Mouse (Mus musculus) urinary bladder, postnatal 36 days (tissue): ENCODE results near the gene Cuedc1.

Experiments
- DNase-seq, 2 experiments: peaks; one replicate each; pipeline ENCODE4 v3.0.0; 2022; ENCODE audit warnings: low spot score in 2 of 2, mixed read lengths in 1 of 2

The Cuedc1 gene

GRCm38 (mm10) chr11:88086737-88087627 lies 10.9 kb upstream of the Cuedc1 start:
- DNase-seq = peak; percentile 82 to 91

GRCm38 (mm10) chr11:88089150-88089549 lies 8.7 kb upstream of the Cuedc1 start:
- no peak for DNase-seq

GRCm38 (mm10) chr11:88090293-88090692 lies 7.6 kb upstream of the Cuedc1 start:
- no peak for DNase-seq

GRCm38 (mm10) chr11:88091949-88092348 lies 5.9 kb upstream of the Cuedc1 start:
- DNase-seq = no peak

- no peak for DNase-seq
Observed at GRCm38 (mm10) chr11:88097173-88097572, 685 bp upstream of the Cuedc1 start.

GRCm38 (mm10) chr11:88098787-88099598 lies 1.1 kb downstream of the Cuedc1 start:
- DNase-seq = peak; percentile 74 to 77

GRCm38 (mm10) chr11:88099599-88100023 lies 1.8 kb downstream of the Cuedc1 start:
- peak; percentile 50 to 71 for DNase-seq

- no peak for DNase-seq
Observed at GRCm38 (mm10) chr11:88100170-88100569, 2.3 kb downstream of the Cuedc1 start.

GRCm38 (mm10) chr11:88103214-88103941 lies 5.5 kb downstream of the Cuedc1 start:
- no peak for DNase-seq

- DNase-seq = no peak
Observed at GRCm38 (mm10) chr11:88105494-88106291, 7.8 kb downstream of the Cuedc1 start.

- DNase-seq = no peak
Observed at GRCm38 (mm10) chr11:88106292-88106554, 8.4 kb downstream of the Cuedc1 start.

GRCm38 (mm10) chr11:88107365-88107764 lies 9.5 kb downstream of the Cuedc1 start:
- DNase-seq = no peak

GRCm38 (mm10) chr11:88110031-88110594 lies 12.3 kb downstream of the Cuedc1 start:
- DNase-seq = no peak

GRCm38 (mm10) chr11:88112078-88112477 lies 14.2 kb downstream of the Cuedc1 start:
- DNase-seq = no peak

GRCm38 (mm10) chr11:88112677-88113333 lies 14.9 kb downstream of the Cuedc1 start:
- no peak for DNase-seq

GRCm38 (mm10) chr11:88113543-88114271 lies 15.8 kb downstream of the Cuedc1 start:
- peak in 1 of 2 experiments; percentile 42 for DNase-seq

GRCm38 (mm10) chr11:88114871-88115301 lies 17.0 kb downstream of the Cuedc1 start:
- no peak for DNase-seq

GRCm38 (mm10) chr11:88116568-88116967 lies 18.7 kb downstream of the Cuedc1 start:
- no peak for DNase-seq

- no peak for DNase-seq
Observed at GRCm38 (mm10) chr11:88117356-88118090, 19.7 kb downstream of the Cuedc1 start.
